Mouse (Mus musculus) embryonic facial prominence, embryonic 11.5 days (tissue): ENCODE measurements around the gene Cdc27. TPM values are rescaled to one million over a fixed set of nuclear protein-coding genes. Genes with fewer than 3 reads are reported as not detected.

ENCODE experiments used
- ATAC-seq: fragments of 200-750 bp; cut with Nextera tagmentation; replicated peaks from 2 replicates; pipeline ENCODE4 v1.8.0; 2017; ENCODE audit warnings: low read depth; ENCODE audit not compliant: insufficient number of reproducible peaks, low FRiP score, low TSS enrichment
- DNase-seq: peaks from one replicate; pipeline ENCODE4 v3.0.0-alpha.2; 2015; ENCODE audit warnings: low spot score
- H3K27ac ChIP-seq: fragments of 300-500 bp; sonication (generic); replicated peaks from 2 replicates; pipeline ENCODE4 v1.5.1; 2014; ENCODE audit warnings: mild to moderate bottlenecking, low read depth, low read length, control low read depth
- H3K27me3 ChIP-seq: fragments of 300-500 bp; sonication (generic); 2 replicates; pipeline ENCODE4 v1.6.1; 2014; ENCODE audit warnings: mild to moderate bottlenecking, low read length, moderate library complexity, mixed read lengths; ENCODE audit not compliant: control insufficient read depth, insufficient read depth
- H3K36me3 ChIP-seq: fragments of 300-500 bp; sonication (generic); replicated peaks from 2 replicates; pipeline ENCODE4 v1.6.1; 2014; ENCODE audit warnings: low read depth, mild to moderate bottlenecking, low read length, moderate library complexity, mixed read lengths; ENCODE audit not compliant: control insufficient read depth, insufficient read depth
- H3K4me1 ChIP-seq: fragments of 300-500 bp; sonication (generic); 2 replicates; pipeline ENCODE4 v1.6.1; 2014; ENCODE audit warnings: low read length, mixed read lengths; ENCODE audit not compliant: control insufficient read depth, insufficient read depth
- H3K4me2 ChIP-seq: fragments of 300-500 bp; sonication (generic); 2 replicates; pipeline ENCODE4 v1.6.1; 2014; ENCODE audit warnings: low read depth, mild to moderate bottlenecking, control low read depth, low read length, moderate library complexity
- H3K4me3 ChIP-seq: fragments of 300-500 bp; sonication (generic); 2 replicates; pipeline ENCODE4 v1.5.1; 2014; ENCODE audit warnings: low read depth, low read length, control low read depth
- H3K9ac ChIP-seq: fragments of 300-500 bp; sonication (generic); replicated peaks from 2 replicates; pipeline ENCODE4 v1.6.1; 2014; ENCODE audit warnings: mild to moderate bottlenecking, control low read depth, low read length
- H3K9me3 ChIP-seq: fragments of 300-500 bp; sonication (generic); replicated peaks from 2 replicates; pipeline ENCODE4 v1.6.1; 2016; ENCODE audit warnings: mild to moderate bottlenecking, low read length, inconsistent platforms, mixed read lengths; ENCODE audit not compliant: control insufficient read depth
- WGBS: fragments of 180-500 bp; shearing (Covaris S2); extraction: QIAGEN DNeasy Blood & Tissue Kit; methylation state at CpG from one replicate; pipeline ENCODE4 v1.1.7; 2014; 5-methylcytosine and 5-hydroxymethylcytosine counted together
- polyA plus RNA-seq: library from polyadenylated mRNA; unstranded; fragments of >200 nt; fragmentation: Nextera tagmentation; extraction: Ambion mirVana; gene quantifications from 2 replicates; pipeline ENCODE4 v1.2.1, GENCODE M21; 2014

The Cdc27 gene
- polyA plus RNA-seq = 63.2 and 70.6 TPM in 2 replicates

GRCm38 (mm10) chr11:104550406-104550974 is at the start of gene Cdc27, which contains the start of gene Myl4:
Cdc27 (minus strand) TSS chr11:104550620.
Myl4 (plus strand) TSS chr11:104550663.
- no peaks in the 10 kb centered on the region for H3K27me3 ChIP-seq
- H3K4me1 ChIP-seq = no peaks in the 10 kb centered on the region
- H3K4me2 ChIP-seq = peak within 1 kb of the TSS; percentile 50
- ATAC-seq (peak; percentile 94), DNase-seq (peak; percentile 100)
- H3K4me3 ChIP-seq = peak within 1 kb of the TSS; percentile 93
- no peaks in the 10 kb centered on the region for H3K9me3 ChIP-seq
- peak within 1 kb of the TSS; percentile 100 for H3K9ac ChIP-seq
- under 1% methylated on average over 32 of the region's 35 CpGs for WGBS
- no peaks in the 10 kb centered on the region for H3K36me3 ChIP-seq
- peak within 1 kb of the TSS; percentile 88 for H3K27ac ChIP-seq

GRCm38 (mm10) chr11:104599265-104599945 is 49.0 kb upstream of the Cdc27 start:
- Histone ChIP-seq H3K4me1 (no peaks in the 10 kb centered on the region), H3K27me3 (no peaks in the 10 kb centered on the region), H3K27ac (no peak overlapping the region), H3K9ac (no peak overlapping the region), H3K9me3 (no peaks in the 10 kb centered on the region), H3K36me3 (no peaks in the 10 kb centered on the region), H3K4me3 (no peak overlapping the region), H3K4me2 (no peak overlapping the region)
- 82% methylated on average over 13 of the region's 13 CpGs for WGBS
- ATAC-seq (no peak), DNase-seq (no peak)

GRCm38 (mm10) chr11:104596365-104596764 is 45.9 kb upstream of the Cdc27 start:
- H3K4me3 ChIP-seq = no peak overlapping the region
- no peaks in the 10 kb centered on the region for H3K36me3 ChIP-seq
- no peaks in the 10 kb centered on the region for H3K27me3 ChIP-seq
- no peak overlapping the region for H3K4me2 ChIP-seq
- H3K4me1 ChIP-seq = no peaks in the 10 kb centered on the region
- 70% methylated on average over 10 of the region's 10 CpGs for WGBS
- no peaks in the 10 kb centered on the region for H3K9me3 ChIP-seq
- ATAC-seq = no peak
- DNase-seq = no peak
- H3K27ac ChIP-seq = no peak overlapping the region
- H3K9ac ChIP-seq = no peak overlapping the region

- H3K27me3 ChIP-seq = no peaks in the 10 kb centered on the region
- no peak overlapping the region for H3K4me3 ChIP-seq
- WGBS = 47% methylated on average over 13 of the region's 13 CpGs
- no peaks in the 10 kb centered on the region for H3K36me3 ChIP-seq
- H3K4me1 ChIP-seq = no peaks in the 10 kb centered on the region
- no peak overlapping the region for H3K27ac ChIP-seq
- DNase-seq (no peak), ATAC-seq (no peak)
- no peaks in the 10 kb centered on the region for H3K9me3 ChIP-seq
- no peak overlapping the region for H3K4me2 ChIP-seq
- no peak overlapping the region for H3K9ac ChIP-seq
Measured at GRCm38 (mm10) chr11:104592066-104592835, 41.8 kb upstream of the Cdc27 start.

DNA sequence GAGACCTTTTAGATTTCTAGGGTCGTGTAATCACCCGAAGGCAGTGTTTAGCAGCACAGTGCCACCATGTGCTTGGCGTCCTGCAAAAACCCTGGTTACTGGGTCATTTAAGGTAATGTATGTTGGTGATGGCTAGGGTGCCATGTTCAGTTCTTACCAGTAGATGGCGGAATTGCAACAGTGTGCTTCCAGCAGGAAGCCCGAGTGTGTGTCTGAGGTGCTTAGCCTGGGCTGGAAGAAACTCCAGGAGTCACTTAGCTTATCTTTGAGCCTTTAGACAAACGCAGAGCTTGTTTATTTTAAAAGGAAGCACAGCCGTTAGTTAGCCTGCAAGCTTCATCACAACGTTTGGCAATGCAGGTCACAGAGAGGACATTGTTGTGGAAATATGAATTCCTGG is 39.7 kb upstream of the Cdc27 start:
- H3K9ac ChIP-seq = no peak overlapping the region
- no peaks in the 10 kb centered on the region for H3K27me3 ChIP-seq
- no peak overlapping the region for H3K4me2 ChIP-seq
- H3K36me3 ChIP-seq = no peaks in the 10 kb centered on the region
- H3K9me3 ChIP-seq = no peaks in the 10 kb centered on the region
- peak; percentile 63; the same call in 1 of the 2 replicates for ATAC-seq
- H3K4me1 ChIP-seq = no peaks in the 10 kb centered on the region
- H3K27ac ChIP-seq = no peak overlapping the region
- DNase-seq = peak; percentile 92
- H3K4me3 ChIP-seq = no peak overlapping the region
- WGBS = 1% methylated on average over 8 of the region's 8 CpGs

DNA sequence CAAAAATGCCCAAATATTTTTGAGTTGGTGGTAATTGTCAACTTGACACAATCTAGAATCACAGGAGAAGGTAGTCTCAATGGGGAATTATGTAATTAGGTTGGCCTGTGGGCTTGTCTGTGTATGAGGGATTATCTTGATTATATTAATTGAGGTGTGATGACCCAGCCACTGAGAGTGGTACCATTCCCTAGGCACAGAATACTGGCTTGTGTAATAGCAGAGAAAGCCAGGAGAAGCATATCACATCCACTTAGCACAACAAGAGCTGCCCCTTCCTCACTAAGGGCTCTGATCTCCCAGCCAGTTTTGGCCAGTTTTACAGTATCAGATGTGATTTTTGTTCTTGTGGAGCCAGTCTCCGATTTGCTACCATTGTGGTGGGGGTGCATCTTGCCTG is 39.1 kb upstream of the Cdc27 start:
- Histone ChIP-seq H3K4me1 (no peaks in the 10 kb centered on the region), H3K36me3 (no peaks in the 10 kb centered on the region), H3K27ac (no peak overlapping the region), H3K9me3 (no peaks in the 10 kb centered on the region), H3K4me3 (no peak overlapping the region), H3K9ac (no peak overlapping the region), H3K27me3 (no peaks in the 10 kb centered on the region), H3K4me2 (no peak overlapping the region)
- DNase-seq (no peak), ATAC-seq (no peak)
- 83% methylated on average over 1 of the region's 1 CpGs for WGBS

- WGBS = 83% methylated on average over 2 of the region's 2 CpGs
- H3K4me1 ChIP-seq = no peaks in the 10 kb centered on the region
Measured at GRCm38 (mm10) chr11:104588513-104588912, 38.1 kb upstream of the Cdc27 start.

DNA sequence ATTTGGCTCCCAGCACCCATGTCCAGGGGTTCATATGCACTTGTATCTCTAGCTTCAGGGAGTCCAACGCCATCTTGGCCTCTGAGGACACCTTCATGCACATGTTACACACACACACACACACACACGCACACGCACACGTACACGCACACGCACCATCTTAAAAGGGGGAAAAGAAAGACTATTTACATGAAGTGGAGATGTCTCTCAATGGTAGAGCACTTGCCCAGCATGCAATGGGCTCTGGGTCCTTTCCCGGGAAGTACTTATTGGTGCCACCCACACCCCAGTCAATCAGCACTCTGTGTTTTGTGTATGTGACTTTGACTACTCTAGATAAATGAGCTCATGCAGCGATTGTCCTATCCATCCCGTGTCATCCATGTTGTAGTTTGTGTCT is 37.5 kb upstream of the Cdc27 start:
- Histone ChIP-seq H3K27ac (no peak overlapping the region), H3K4me1 (no peaks in the 10 kb centered on the region), H3K9me3 (no peaks in the 10 kb centered on the region), H3K36me3 (no peaks in the 10 kb centered on the region), H3K27me3 (no peaks in the 10 kb centered on the region), H3K4me2 (no peak overlapping the region), H3K9ac (no peak overlapping the region), H3K4me3 (no peak overlapping the region)
- WGBS = 96% methylated on average over 9 of the region's 9 CpGs
- DNase-seq = no peak
- ATAC-seq = no peak

More at GRCm38 (mm10) chr11:104588513-104588912, 38.1 kb upstream of the Cdc27 start:
- H3K27me3 ChIP-seq = no peaks in the 10 kb centered on the region
- H3K4me3 ChIP-seq = no peak overlapping the region
- H3K9ac ChIP-seq = no peak overlapping the region
- DNase-seq (no peak), ATAC-seq (no peak)
- no peaks in the 10 kb centered on the region for H3K36me3 ChIP-seq
- H3K9me3 ChIP-seq = no peaks in the 10 kb centered on the region
- H3K4me2 ChIP-seq = no peak overlapping the region
- H3K27ac ChIP-seq = no peak overlapping the region
